Mouse (Mus musculus): Measurements from ENCODE around the gene Slc29a3.
A peak's percentile ranks its signal among the peaks of the same experiment; 100 is the strongest.

The Slc29a3 gene

GRCm38 (mm10) chr10:60752040-60753020, at the start of gene Slc29a3:
TSS of gene Slc29a3 (minus strand) at chr10:60752794.
- DNase-seq, result peak; percentile 98

- no peak for DNase-seq
These were observed 49.4 kb upstream of the Slc29a3 start for GRCm38 (mm10) chr10:60801898-60802412.

- no peak for DNase-seq
These were observed 48.7 kb upstream of the Slc29a3 start for GRCm38 (mm10) chr10:60801168-60801897.

- DNase-seq, result no peak
These were observed 47.9 kb upstream of the Slc29a3 start for GRCm38 (mm10) chr10:60800295-60801167.

GRCm38 (mm10) chr10:60797682-60798422, 45.3 kb upstream of the Slc29a3 start:
- no peak for DNase-seq

- DNase-seq, result no peak
These were observed 43.9 kb upstream of the Slc29a3 start for GRCm38 (mm10) chr10:60796474-60796873.

GRCm38 (mm10) chr10:60796028-60796427, 43.4 kb upstream of the Slc29a3 start:
- no peak for DNase-seq

- no peak for DNase-seq
These were observed 42.2 kb upstream of the Slc29a3 start for GRCm38 (mm10) chr10:60794792-60795191.

GRCm38 (mm10) chr10:60794374-60794773, 41.8 kb upstream of the Slc29a3 start:
- DNase-seq, result no peak

GRCm38 (mm10) chr10:60792841-60793240, 40.2 kb upstream of the Slc29a3 start:
- DNase-seq, result peak; percentile 67

- no peak for DNase-seq
These were observed 39.8 kb upstream of the Slc29a3 start for GRCm38 (mm10) chr10:60792365-60792764.

- no peak for DNase-seq
These were observed 38.3 kb upstream of the Slc29a3 start for GRCm38 (mm10) chr10:60790912-60791311.

GRCm38 (mm10) chr10:60787303-60788074, 34.9 kb upstream of the Slc29a3 start:
- DNase-seq, result no peak

- peak; percentile 20 for DNase-seq
These were observed 31.0 kb upstream of the Slc29a3 start for GRCm38 (mm10) chr10:60783608-60784007.

GRCm38 (mm10) chr10:60779628-60780027, 27.0 kb upstream of the Slc29a3 start:
- DNase-seq, result peak; percentile 86

GRCm38 (mm10) chr10:60778542-60778941, 25.9 kb upstream of the Slc29a3 start:
- DNase-seq, result peak; percentile 31

- no peak for DNase-seq
These were observed 22.9 kb upstream of the Slc29a3 start for GRCm38 (mm10) chr10:60775473-60775872.

- no peak for DNase-seq
These were observed 22.0 kb upstream of the Slc29a3 start for GRCm38 (mm10) chr10:60774616-60775015.

GRCm38 (mm10) chr10:60770855-60771254, 18.3 kb upstream of the Slc29a3 start:
- DNase-seq, result no peak

GRCm38 (mm10) chr10:60768614-60769013, 16.0 kb upstream of the Slc29a3 start:
- no peak for DNase-seq

- DNase-seq, result no peak
These were observed 14.8 kb upstream of the Slc29a3 start for GRCm38 (mm10) chr10:60767400-60767799.

All from kidney, adult 9 months (tissue).